Mouse (Mus musculus): ENCODE data around the gene Prc1.

- TF ChIP-seq CTCF (IDR thresholded peaks at IDR 0.05; ENCODE audit: control insufficient read depth, insufficient read depth, insufficient read length) (no peak), CEBPB (IDR thresholded peaks at IDR 0.05; ENCODE audit: low read depth) (no peak)
Measured at GRCm38 (mm10) chr7:80280998-80281397, 13.3 kb upstream of the Prc1 start.

All from C2C12 (cell line).